Mouse (Mus musculus): ENCODE data around the gene Wdr26. TPM values are rescaled to one million over a fixed set of nuclear protein-coding genes. Genes with fewer than 3 reads are reported as not detected.

Wdr26 gene
- polyA plus RNA-seq (2017; shearing (Covaris generic)): 10 to 100 TPM; 67.4 to 70.0 TPM

GRCm38 (mm10) chr1:181211920-181212633, at the start of gene Wdr26:
Wdr26 (minus strand) TSS chr1:181212001.

GRCm38 (mm10) chr1:181143950-181144836, 67.6 kb downstream of the Wdr26 start, which contains the start of the genes Nvl and Cnih4:
Nvl (minus strand) TSS chr1:181144204.
Cnih4 (plus strand) TSS chr1:181144693.

Other genes with a start within 250 kb of the Wdr26 start
- gene Ephx1, start 191.1 kb downstream of the Wdr26 start, polyA plus RNA-seq (2017; shearing (Covaris generic)): 100 to 1,000 TPM; 158 to 201 TPM
- gene 9130409I23Rik, start 160.8 kb downstream of the Wdr26 start, polyA plus RNA-seq (2017; shearing (Covaris generic)): under 1 TPM in 1 of 2 experiments, not detected in 1; 0.14 TPM
- 10 to 100 TPM; 21.5 to 23.7 TPM for gene Nvl, start 67.8 kb downstream of the Wdr26 start, polyA plus RNA-seq (2017; shearing (Covaris generic))
- gene Cnih4, start 67.3 kb downstream of the Wdr26 start, polyA plus RNA-seq (2017; shearing (Covaris generic)): 10 to 100 TPM; 76.6 to 82.4 TPM
- gene Cnih3, start 140.6 kb upstream of the Wdr26 start, polyA plus RNA-seq (2017; shearing (Covaris generic)): under 1 TPM in 1 of 2 experiments, not detected in 1; 0.50 TPM